Mouse (Mus musculus): ENCODE results near the gene Baz2b. TPM values are rescaled to one million over a fixed set of nuclear protein-coding genes. Genes with fewer than 3 reads are reported as not detected.

Gene Baz2b
- polyA plus RNA-seq (2012; rRNA removed): 9.1 and 9.4 TPM in 2 replicates

GRCm38 (mm10) chr2:60209703-60210651, at the start of gene Baz2b, which contains the start of gene March7:
TSS of gene Baz2b (minus strand) at chr2:60209839.
TSS of gene March7 (plus strand) at chr2:60209887.

GRCm38 (mm10) chr2:59881831-59882741, 327.6 kb downstream of the Baz2b start, which contains the start of gene Wdsub1:
TSS of gene Wdsub1 (minus strand) at chr2:59882591.

Other genes starting within 250 kb of the Baz2b start
- 13.9 and 17.2 TPM in 2 replicates for gene March7, start within 50 bp of the Baz2b start, polyA plus RNA-seq (2012; rRNA removed)
- gene Cd302, start 74.6 kb upstream of the Baz2b start, polyA plus RNA-seq (2012; rRNA removed): 21.4 and 29.5 TPM in 2 replicates
- 1.8 and 2.2 TPM in 2 replicates for gene Ly75, start 173.5 kb upstream of the Baz2b start, polyA plus RNA-seq (2012; rRNA removed)